Mouse (Mus musculus) spleen, adult 2 months (tissue): ENCODE data around the gene Insm1.

Experiments used
- CTCF ChIP-seq: fragments of 200-500 bp; IDR thresholded peaks from 2 replicates; pipeline ENCODE4 v1.5.1; 2011; ENCODE audit warnings: mild to moderate bottlenecking, inconsistent platforms; ENCODE audit not compliant: insufficient read depth, insufficient read length, insufficient replicate concordance; ENCODE audit errors: extremely low read depth
- POLR2A ChIP-seq: fragments of 200-500 bp; IDR thresholded peaks from 2 replicates; pipeline ENCODE4 v1.6.1; 2011; ENCODE audit warnings: low read depth, low read length, inconsistent platforms

DNA sequence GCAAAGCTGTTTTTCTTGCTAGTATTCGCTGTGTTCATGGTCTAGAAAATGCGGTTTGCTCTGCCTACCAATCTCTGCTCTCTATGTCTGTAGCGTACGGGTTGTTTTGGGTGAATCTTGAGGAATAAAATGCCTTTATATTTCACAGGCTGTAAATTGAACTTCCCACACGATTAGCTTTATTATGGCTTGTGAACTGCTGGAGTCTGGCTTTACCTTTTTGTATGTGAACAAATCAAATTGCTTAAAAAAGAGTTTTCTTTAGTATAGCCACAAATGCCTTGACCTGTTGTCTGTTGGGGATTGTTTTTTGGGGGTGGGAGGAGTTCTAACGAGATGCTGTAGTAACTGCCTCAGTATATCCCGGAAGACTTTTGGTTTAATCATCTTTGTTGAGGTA, 2.4 kb downstream of the Insm1 start:
- TF ChIP-seq CTCF = no peak
- TF ChIP-seq POLR2A = no peak
